Mouse (Mus musculus): ENCODE results near the gene Naa35. TPM values are rescaled to one million over a fixed set of nuclear protein-coding genes. Genes with fewer than 3 reads are reported as not detected.

Naa35 gene
- polyA plus RNA-seq, 1 experiment = 35.1 TPM

DNA sequence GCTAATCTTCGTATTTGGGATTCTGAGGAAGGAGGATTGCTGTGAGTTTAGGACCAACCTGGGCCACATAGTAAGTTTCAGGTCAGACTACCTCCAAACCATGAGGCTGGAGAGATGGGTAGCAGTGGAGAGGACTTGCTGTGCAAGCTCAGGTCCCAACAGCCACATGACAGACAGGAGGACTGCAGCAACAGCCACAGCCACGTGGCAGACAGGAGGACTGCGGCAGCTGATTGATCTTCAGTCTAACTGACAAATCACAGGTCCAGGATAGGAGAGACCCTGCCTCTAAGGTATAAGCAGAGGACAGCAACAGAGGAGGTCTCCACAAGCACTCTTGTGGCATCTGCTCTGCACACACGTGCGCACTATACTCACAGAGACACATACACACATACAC lies 72.7 kb downstream of the Naa35 start:
- TF ChIP-seq CTCF (IDR thresholded peaks at IDR 0.05; ENCODE audit: control insufficient read depth, insufficient read depth, insufficient read length) (no peak), MYOD1 (IDR thresholded peaks at IDR 0.05; ENCODE audit: control insufficient read depth, insufficient read length, low read depth) (no peak), MAX (IDR thresholded peaks at IDR 0.05) (no peak), MYOG (IDR thresholded peaks at IDR 0.05; ENCODE audit: control insufficient read depth, extremely low read depth, insufficient read length) (no peak)
- Histone ChIP-seq H3K4me3 (ENCODE audit: insufficient read depth, poor library complexity, severe bottlenecking) (no peak overlapping the region), H3K79me3 (ENCODE audit: low read depth) (no peaks in the 10 kb centered on the region), H3K27me3 (ENCODE audit: control insufficient read depth, insufficient read depth, insufficient read length) (no peaks in the 10 kb centered on the region), H3K36me3 (ENCODE audit: control insufficient read depth, insufficient read depth) (no peaks in the 10 kb centered on the region), H3K79me2 (ENCODE audit: control insufficient read depth, insufficient read depth) (no peaks in the 10 kb centered on the region), H3ac (ENCODE audit: control insufficient read depth, insufficient read length, low read depth) (no peak overlapping the region)

DNA sequence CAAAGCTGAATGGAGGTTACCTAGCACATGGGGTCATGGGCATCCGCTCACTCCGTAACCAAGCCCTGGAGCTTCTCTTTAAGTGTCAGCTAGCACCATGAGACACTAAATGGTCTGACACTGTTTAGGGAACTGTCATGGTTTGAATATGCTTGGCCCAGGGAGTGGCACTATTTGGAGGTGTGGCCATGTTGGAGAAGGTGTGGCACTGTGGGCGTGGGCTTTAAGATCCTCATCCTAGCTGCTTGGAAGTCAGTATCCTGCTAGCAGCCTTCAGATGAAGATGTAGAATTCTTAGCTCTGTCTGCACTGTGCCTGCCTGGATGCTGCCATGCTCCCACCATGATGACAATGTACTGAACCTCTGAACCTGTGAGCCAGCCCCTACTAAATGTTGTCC lies 75.3 kb downstream of the Naa35 start:
- Histone ChIP-seq H3K36me3 (ENCODE audit: control insufficient read depth, insufficient read depth) (no peaks in the 10 kb centered on the region), H3K27me3 (ENCODE audit: control insufficient read depth, insufficient read depth, insufficient read length) (no peaks in the 10 kb centered on the region)
- TF ChIP-seq FOSL1 (IDR thresholded peaks at IDR 0.05; ENCODE audit: insufficient read depth, low read length, poor library complexity, severe bottlenecking) (no peak), CEBPB (IDR thresholded peaks at IDR 0.05; ENCODE audit: low read depth) (no peak), MYOG (IDR thresholded peaks at IDR 0.05; ENCODE audit: control insufficient read depth, extremely low read depth, insufficient read length) (no peak), MAX (IDR thresholded peaks at IDR 0.05) (no peak), CTCF (IDR thresholded peaks at IDR 0.05; ENCODE audit: control insufficient read depth, insufficient read depth, insufficient read length) (no peak), USF1 (IDR thresholded peaks at IDR 0.05; ENCODE audit: low read depth) (no peak), MYOD1 (IDR thresholded peaks at IDR 0.05; ENCODE audit: control insufficient read depth, insufficient read length, low read depth) (no peak)

DNA sequence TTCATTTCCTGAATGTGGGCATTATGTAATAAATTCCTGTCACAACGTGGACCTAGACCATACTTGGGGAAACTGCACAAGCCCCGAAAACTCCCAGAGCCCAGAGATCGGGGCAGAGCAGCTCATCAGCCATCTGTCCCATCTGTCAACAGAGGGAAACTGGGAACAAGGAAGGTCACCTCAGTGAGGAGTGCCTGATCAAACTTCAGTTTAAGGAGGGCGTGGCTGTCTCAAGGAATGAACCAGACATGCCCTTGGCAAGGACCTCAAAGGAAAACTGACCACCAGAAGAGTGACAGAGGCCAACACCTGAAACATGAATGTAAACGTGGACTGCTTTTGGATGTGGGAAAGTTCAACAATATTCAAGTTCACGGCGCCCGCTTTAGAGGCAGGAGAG lies 76.3 kb downstream of the Naa35 start:
- H3K36me3 ChIP-seq (ENCODE audit: control insufficient read depth, insufficient read depth) = no peaks in the 10 kb centered on the region
- H3ac ChIP-seq (ENCODE audit: control insufficient read depth, insufficient read length, low read depth) = no peak overlapping the region
- H3K79me2 ChIP-seq (ENCODE audit: control insufficient read depth, insufficient read depth) = no peaks in the 10 kb centered on the region
- no peaks in the 10 kb centered on the region for H3K79me3 ChIP-seq (ENCODE audit: low read depth)
- H3K27me3 ChIP-seq (ENCODE audit: control insufficient read depth, insufficient read depth, insufficient read length) = no peaks in the 10 kb centered on the region
- TF ChIP-seq MYOG (IDR thresholded peaks at IDR 0.05; ENCODE audit: control insufficient read depth, extremely low read depth, insufficient read length) (no peak), USF1 (IDR thresholded peaks at IDR 0.05; ENCODE audit: low read depth) (no peak), CTCF (IDR thresholded peaks at IDR 0.05; ENCODE audit: control insufficient read depth, insufficient read depth, insufficient read length) (no peak), MYOD1 (IDR thresholded peaks at IDR 0.05; ENCODE audit: control insufficient read depth, insufficient read length, low read depth) (no peak), CEBPB (IDR thresholded peaks at IDR 0.05; ENCODE audit: low read depth) (no peak), MAX (IDR thresholded peaks at IDR 0.05) (no peak), FOSL1 (IDR thresholded peaks at IDR 0.05; ENCODE audit: insufficient read depth, low read length, poor library complexity, severe bottlenecking) (no peak)
- no peak overlapping the region for H3K4me3 ChIP-seq (ENCODE audit: insufficient read depth, poor library complexity, severe bottlenecking)

More for the DNA sequence above, 75.3 kb downstream of the Naa35 start:
- H3K4me3 ChIP-seq (ENCODE audit: insufficient read depth, poor library complexity, severe bottlenecking) = no peak overlapping the region
- H3K79me3 ChIP-seq (ENCODE audit: low read depth) = no peaks in the 10 kb centered on the region
- H3K79me2 ChIP-seq (ENCODE audit: control insufficient read depth, insufficient read depth) = no peaks in the 10 kb centered on the region
- H3ac ChIP-seq (ENCODE audit: control insufficient read depth, insufficient read length, low read depth) = no peak overlapping the region

DNA sequence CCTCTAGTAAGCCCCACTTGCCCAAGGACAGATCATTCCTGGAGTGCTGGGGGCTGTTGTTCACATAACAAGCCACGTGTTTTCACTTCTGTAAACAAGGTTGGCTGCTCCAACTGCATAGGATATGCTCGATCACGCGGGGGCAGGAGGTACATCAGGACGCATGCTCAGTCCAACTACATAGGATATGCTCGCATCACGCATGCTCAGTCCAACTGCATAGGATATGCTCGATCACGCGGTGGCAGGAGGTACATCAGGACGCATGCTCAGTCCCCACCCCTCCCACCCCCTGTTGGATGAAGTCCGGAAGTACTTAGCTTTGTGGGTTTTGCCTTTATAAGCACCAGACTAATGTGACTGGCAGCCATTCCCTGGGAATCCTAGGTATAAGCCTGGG lies 76.9 kb downstream of the Naa35 start:
- Histone ChIP-seq H3K79me2 (ENCODE audit: control insufficient read depth, insufficient read depth) (no peaks in the 10 kb centered on the region), H3K4me3 (ENCODE audit: insufficient read depth, poor library complexity, severe bottlenecking) (no peak overlapping the region), H3K79me3 (ENCODE audit: low read depth) (no peaks in the 10 kb centered on the region), H3K36me3 (ENCODE audit: control insufficient read depth, insufficient read depth) (no peaks in the 10 kb centered on the region), H3ac (ENCODE audit: control insufficient read depth, insufficient read length, low read depth) (no peak overlapping the region), H3K27me3 (ENCODE audit: control insufficient read depth, insufficient read depth, insufficient read length) (no peaks in the 10 kb centered on the region)
- TF ChIP-seq USF1 (IDR thresholded peaks at IDR 0.05; ENCODE audit: low read depth) = no peak
- no peak for TF ChIP-seq CTCF (IDR thresholded peaks at IDR 0.05; ENCODE audit: control insufficient read depth, insufficient read depth, insufficient read length)
- TF ChIP-seq MAX (IDR thresholded peaks at IDR 0.05) = no peak
- no peak for TF ChIP-seq FOSL1 (IDR thresholded peaks at IDR 0.05; ENCODE audit: insufficient read depth, low read length, poor library complexity, severe bottlenecking)
- no peak for TF ChIP-seq CEBPB (IDR thresholded peaks at IDR 0.05; ENCODE audit: low read depth)
- TF ChIP-seq MYOD1 (IDR thresholded peaks at IDR 0.05; ENCODE audit: control insufficient read depth, insufficient read length, low read depth) = no peak
- TF ChIP-seq MYOG (IDR thresholded peaks at IDR 0.05; ENCODE audit: control insufficient read depth, extremely low read depth, insufficient read length) = no peak

DNA sequence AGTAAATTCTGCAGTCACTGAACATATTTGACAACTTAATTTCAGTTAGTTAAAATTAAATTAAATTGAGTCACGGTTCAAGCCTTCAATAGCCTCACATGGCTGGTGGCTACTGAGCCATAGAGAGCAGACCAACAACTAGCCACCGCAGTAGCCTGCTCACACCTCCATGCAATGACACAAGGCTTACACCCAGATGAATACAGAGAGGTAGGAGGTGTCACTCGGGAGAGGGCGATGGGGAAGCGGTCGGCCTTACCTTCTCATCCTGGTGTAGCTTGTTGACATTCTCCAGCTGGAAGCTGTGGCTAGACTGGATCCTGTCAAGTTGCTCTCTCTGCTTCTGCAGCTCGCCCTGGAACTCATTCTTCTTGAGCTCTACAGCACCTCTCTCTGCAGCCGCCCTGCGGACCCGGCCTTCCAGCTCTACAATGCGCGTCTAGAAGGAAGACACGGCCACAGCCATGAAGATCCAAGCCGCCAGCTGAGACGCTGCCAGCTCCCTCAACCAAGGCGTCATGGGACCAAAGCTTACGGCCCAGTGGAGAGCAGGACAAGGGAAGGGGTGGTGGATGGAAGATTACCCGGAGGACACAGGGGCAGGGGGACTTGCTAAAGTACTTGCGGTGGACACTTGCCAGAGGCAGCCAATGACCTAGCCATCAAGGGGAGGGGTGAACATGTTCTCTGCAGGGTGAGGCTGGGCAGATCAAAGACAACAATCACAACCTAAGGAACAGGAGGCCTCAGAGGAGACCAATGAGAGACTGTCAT lies 79.1 kb downstream of the Naa35 start:
- H3K4me3 ChIP-seq (ENCODE audit: insufficient read depth, poor library complexity, severe bottlenecking) = no peak overlapping the region
- H3K79me2 ChIP-seq (ENCODE audit: control insufficient read depth, insufficient read depth) = no peaks in the 10 kb centered on the region
- TF ChIP-seq CTCF (IDR thresholded peaks at IDR 0.05; ENCODE audit: control insufficient read depth, insufficient read depth, insufficient read length) = no peak
- TF ChIP-seq MYOD1 (IDR thresholded peaks at IDR 0.05; ENCODE audit: control insufficient read depth, insufficient read length, low read depth) = no peak
- H3K27me3 ChIP-seq (ENCODE audit: control insufficient read depth, insufficient read depth, insufficient read length) = no peaks in the 10 kb centered on the region
- H3ac ChIP-seq (ENCODE audit: control insufficient read depth, insufficient read length, low read depth) = no peak overlapping the region
- H3K36me3 ChIP-seq (ENCODE audit: control insufficient read depth, insufficient read depth) = no peaks in the 10 kb centered on the region
- no peaks in the 10 kb centered on the region for H3K79me3 ChIP-seq (ENCODE audit: low read depth)

DNA sequence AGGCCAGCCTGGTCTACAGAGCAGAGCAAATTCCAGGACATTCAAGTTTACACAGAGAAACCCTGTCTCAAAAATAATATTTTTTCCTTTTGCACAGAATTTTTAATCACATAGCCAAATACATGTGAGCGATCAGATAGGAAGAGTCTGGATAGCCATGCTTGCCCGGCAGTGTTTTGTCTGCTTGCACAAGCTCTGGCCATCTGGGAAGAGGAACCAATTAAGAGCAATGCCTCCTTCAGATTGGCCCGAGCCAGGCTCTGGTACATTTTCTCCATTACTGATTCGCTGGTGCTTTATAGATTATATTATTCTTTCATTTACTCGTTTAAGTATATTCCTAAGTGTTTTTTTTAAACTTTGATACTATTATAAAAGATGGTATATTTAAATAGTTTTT lies 82.7 kb downstream of the Naa35 start:
- no peaks in the 10 kb centered on the region for H3K79me2 ChIP-seq (ENCODE audit: control insufficient read depth, insufficient read depth)

More for the DNA sequence above, 82.7 kb downstream of the Naa35 start:
- Histone ChIP-seq H3ac (ENCODE audit: control insufficient read depth, insufficient read length, low read depth) (no peak overlapping the region), H3K79me3 (ENCODE audit: low read depth) (no peaks in the 10 kb centered on the region), H3K4me3 (ENCODE audit: insufficient read depth, poor library complexity, severe bottlenecking) (no peak overlapping the region), H3K27me3 (ENCODE audit: control insufficient read depth, insufficient read depth, insufficient read length) (no peaks in the 10 kb centered on the region), H3K36me3 (ENCODE audit: control insufficient read depth, insufficient read depth) (no peaks in the 10 kb centered on the region)
- TF ChIP-seq MAX (IDR thresholded peaks at IDR 0.05) (no peak), CEBPB (IDR thresholded peaks at IDR 0.05; ENCODE audit: low read depth) (no peak), USF1 (IDR thresholded peaks at IDR 0.05; ENCODE audit: low read depth) (no peak), MYOD1 (IDR thresholded peaks at IDR 0.05; ENCODE audit: control insufficient read depth, insufficient read length, low read depth) (no peak), CTCF (IDR thresholded peaks at IDR 0.05; ENCODE audit: control insufficient read depth, insufficient read depth, insufficient read length) (no peak), MYOG (IDR thresholded peaks at IDR 0.05; ENCODE audit: control insufficient read depth, extremely low read depth, insufficient read length) (no peak), FOSL1 (IDR thresholded peaks at IDR 0.05; ENCODE audit: insufficient read depth, low read length, poor library complexity, severe bottlenecking) (no peak)
